Mouse (Mus musculus): ENCODE measurements around the gene Armcx5.
"Not testable (repeated sequence)": the region's sequence is repeated elsewhere in the genome, so short reads cannot be mapped to it uniquely, and the experiment has no call there.

The Armcx5 gene

GRCm38 (mm10) chrX:135742304-135743055 is at the start of gene Armcx5, which contains the start of gene Gprasp1:
Gene Armcx5 (plus strand): TSS chrX:135742733.
Gene Gprasp1 (plus strand): TSS chrX:135742733.
- DNase-seq (ENCODE audit: low spot score in 2 of 2), result peak; percentile 85 to 88

DNA sequence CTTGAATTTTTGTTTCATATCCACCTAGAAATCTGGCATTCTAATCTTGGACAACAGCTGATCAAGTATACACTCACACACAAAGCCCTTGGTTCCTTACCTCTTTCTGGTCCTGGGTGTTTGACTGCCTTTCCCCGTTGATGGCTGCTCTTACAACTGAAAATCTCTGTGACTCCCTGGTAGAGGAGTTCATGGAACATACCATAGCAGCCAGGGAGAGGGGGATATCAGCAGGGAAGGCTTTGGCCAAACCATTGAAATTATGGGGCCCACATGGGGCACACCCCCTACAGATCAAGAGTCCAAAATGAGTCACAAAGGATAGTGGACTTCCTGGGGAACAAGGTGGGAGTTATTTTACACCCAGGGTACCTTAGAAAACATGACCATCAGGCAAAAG is 48.9 kb upstream of the Armcx5 start, which contains the start of gene Tcp11x2:
Gene Tcp11x2 (minus strand): TSS at position 158 of the 400 bp plus-strand sequence.
- DNase-seq (ENCODE audit: low spot score in 2 of 2), result no peak

GRCm38 (mm10) chrX:135703111-135703510 is 39.4 kb upstream of the Armcx5 start:
- DNase-seq (ENCODE audit: low spot score in 2 of 2), result no peak

DNA sequence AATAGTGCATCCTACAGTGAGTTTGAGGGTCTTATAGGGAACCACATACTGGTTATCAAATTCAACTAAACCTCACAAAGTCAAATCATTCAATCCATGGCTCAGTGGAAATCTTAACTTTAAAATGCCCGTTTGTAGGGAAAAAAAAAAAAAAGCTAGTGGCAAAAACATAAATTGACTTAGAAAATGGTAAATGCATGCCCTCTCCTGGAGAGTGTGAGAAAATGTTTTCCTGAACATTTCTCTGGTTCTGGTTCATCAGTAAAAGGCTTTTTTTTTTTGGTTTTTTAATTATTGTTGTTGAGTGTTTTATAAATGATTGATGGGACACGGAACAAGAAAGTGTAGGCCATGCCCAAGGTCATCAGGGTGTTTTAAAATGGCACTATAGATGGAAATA is 38.2 kb upstream of the Armcx5 start:
- DNase-seq (ENCODE audit: low spot score in 2 of 2), result no peak

DNA sequence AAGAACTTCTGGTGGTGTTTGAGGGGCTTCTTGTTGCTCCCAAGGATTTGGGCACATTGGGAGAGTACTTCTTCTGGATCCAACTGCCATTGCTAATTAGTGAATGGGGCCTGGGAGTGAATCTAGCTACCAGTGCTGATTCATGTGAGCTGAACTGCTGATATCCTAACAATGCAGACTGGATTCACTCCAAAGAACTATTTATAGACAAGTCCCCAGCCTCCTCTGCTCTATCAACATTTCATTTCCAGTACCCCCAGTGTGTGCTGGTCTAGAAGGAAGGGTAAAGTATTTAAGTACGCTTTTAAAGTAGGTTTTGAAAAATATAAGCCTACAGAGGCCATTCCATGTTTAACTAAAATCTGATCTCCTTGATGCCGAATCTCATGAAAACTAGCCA is 29.7 kb upstream of the Armcx5 start:
- no peak for DNase-seq (ENCODE audit: low spot score in 2 of 2)

- no peak for DNase-seq (ENCODE audit: low spot score in 2 of 2)
Observed at GRCm38 (mm10) chrX:135725161-135725560, 17.4 kb upstream of the Armcx5 start, which contains the start of gene Tmsb15a. Gene Tmsb15a (minus strand): TSS chrX:135725261.

DNA sequence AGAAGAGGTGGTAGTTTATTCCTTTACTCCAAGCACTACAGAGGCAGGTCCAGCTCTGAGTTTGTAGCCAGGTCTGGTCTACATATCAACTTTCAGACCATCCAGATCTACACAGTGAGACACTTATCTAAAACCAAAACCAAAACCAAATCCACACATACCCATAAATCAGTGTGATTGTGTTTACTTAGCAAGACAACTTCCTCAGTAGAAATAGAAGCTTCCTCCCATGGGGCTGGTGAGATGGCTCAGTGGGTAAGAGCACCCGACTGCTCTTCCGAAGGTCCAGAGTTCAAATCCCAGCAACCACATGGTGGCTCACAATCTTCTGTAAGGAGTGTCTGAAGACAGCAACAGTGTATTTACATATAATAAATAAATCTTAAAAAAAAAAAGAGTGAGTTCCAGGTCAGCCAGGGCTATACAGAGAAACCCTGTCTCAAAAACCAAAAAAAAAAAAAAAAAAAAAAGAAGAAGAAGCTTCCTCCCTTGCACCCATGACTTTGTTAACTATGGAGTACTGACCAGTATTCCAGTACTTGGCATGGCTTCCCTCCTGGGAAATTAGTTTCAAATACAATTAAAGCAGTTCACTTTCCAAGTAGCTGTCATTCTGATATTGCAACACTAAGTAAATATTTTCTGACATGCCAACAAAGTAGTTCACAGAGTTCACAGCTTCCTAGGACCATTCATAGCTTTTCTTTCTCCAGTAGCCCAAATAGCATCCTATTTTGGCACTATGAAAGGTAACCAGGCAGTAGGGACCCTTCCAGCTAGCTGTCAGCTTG is 3.6 kb upstream of the Armcx5 start:
- peak in 1 of 2 experiments; percentile 30 for DNase-seq (ENCODE audit: low spot score in 2 of 2)

DNA sequence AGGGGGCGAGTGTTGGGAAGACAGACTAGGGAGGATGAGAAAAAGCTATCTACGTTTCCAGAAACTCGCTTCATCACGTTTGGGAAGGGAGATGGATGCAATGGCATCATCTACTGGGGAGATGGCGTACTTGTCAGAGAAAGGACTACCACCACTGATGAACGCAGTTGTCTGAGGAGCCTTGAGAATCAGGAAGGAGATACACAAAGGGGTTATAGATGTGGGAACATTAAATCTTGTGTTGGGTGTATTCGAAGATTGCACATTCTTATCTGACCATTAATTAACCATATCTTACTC is 473 bp downstream of the Armcx5 start:
- DNase-seq (ENCODE audit: low spot score in 2 of 2), result no peak

GRCm38 (mm10) chrX:135745376-135745775 is 2.8 kb downstream of the Armcx5 start:
- not testable (repeated sequence) for DNase-seq (ENCODE audit: low spot score in 2 of 2)

DNA sequence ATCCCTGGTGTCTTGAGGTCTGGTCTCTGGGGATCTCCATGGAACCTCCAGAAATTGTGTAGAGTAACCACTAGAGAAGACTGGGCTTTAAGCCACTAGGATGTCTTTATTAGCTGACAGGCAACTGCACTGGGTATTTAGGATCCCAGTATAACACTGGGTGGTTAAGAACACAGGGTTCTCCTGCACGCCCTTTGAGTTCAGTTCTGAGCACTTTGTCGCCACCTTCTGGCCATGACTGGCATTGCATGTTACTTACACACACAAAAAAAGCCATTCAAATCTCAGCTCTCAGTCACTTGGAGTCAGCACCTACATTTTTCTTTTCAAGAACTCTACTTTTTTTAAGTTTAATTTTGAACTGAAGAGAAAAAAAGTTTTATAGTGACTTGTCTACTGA is 10.3 kb downstream of the Armcx5 start:
- DNase-seq (ENCODE audit: low spot score in 2 of 2), result peak; percentile 30 to 43

DNA sequence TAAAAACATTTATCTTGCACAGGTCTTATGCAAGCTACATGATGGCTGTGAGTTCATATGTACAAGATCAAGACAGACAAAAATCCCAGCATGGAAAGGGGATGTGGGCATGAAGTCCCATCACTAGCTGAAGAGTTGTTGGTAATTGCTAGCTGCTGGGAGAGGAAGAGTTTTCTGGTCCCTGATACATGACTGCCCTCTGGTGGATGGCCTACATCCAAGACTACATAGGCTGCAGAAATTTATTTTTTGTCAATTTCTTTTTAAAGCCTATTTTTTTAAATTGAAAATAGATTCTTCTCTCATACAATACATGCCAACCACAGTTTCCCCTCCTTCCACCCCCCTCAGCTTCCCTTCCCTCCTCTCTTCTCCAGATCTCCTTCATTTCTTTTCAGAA is 19.2 kb downstream of the Armcx5 start:
- DNase-seq (ENCODE audit: low spot score in 2 of 2), result no peak

DNA sequence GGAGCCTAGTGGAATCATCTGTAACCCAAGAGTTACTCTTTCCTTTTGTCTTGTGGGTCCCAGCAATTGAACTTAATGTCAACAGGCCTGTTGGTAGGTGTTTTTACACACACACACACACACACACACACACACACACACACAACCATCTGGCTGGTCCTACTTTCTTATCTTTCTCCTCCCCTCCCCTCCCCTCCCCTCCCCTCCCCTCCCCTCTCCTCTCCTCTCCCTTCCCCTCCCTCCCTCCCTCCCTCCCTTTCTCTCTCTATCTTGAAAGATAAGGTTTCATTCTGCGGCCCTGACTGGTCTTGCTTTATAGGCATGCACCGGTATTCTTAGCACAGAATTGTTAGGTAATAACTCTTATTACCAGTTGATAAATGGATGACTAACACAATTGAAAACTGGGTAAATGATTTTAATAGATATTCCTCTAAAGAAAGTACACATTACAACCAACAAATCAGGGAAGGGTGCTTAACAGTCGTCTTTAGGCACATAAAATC is 25.6 kb downstream of the Armcx5 start:
- no peak for DNase-seq (ENCODE audit: low spot score in 2 of 2)

- no peak for DNase-seq (ENCODE audit: low spot score in 2 of 2)
Observed at GRCm38 (mm10) chrX:135768565-135768964, 26.0 kb downstream of the Armcx5 start.

DNA sequence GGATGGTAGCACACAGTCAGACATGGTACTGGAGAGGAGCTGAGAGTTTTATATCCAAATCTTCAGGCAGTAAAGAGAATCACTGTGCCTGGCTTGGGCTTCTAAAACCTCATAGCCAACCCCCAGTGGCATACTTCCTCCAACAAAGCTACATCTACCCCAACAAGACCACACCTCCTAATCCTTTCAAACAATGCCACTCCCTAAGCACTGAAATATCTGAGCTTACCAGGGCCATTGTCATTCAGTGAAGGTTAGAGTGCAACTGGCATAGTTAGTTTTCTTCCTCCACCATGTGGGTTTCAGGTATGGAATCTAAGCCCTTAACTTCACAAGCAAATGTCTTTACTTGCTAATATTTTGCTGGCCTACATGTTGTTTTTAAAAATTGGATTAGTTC is 49.0 kb downstream of the Armcx5 start:
- DNase-seq (ENCODE audit: low spot score in 2 of 2), result no peak

DNA sequence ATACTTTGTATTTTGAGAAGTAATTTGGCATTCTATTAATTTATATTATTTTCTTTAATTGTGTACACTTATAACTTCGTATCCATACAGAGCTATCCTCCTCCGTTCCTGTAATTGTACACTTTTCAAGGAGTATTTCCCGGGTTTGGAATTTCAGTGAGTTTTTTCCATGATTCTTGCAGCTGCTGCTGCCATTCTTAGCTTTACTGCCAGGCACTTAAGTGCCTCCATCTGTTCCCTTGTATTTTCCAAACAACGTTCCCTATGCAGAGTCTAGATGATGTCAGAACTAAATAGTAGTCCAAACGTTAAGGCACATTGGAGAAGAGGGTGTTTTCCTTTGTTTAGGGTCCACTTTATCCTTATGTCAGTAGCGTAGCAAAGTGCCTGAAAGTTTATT is 49.8 kb downstream of the Armcx5 start:
- DNase-seq (ENCODE audit: low spot score in 2 of 2), result no peak

- DNase-seq (ENCODE audit: low spot score in 2 of 2), result peak in 1 of 2 experiments; percentile 11
Observed at GRCm38 (mm10) chrX:135795591-135796304, 53.2 kb downstream of the Armcx5 start.

GRCm38 (mm10) chrX:135796305-135797211 is 54.0 kb downstream of the Armcx5 start:
- DNase-seq (ENCODE audit: low spot score in 2 of 2), result not testable (repeated sequence)

Data from spleen, postnatal 36 days (tissue).